Mouse (Mus musculus): ENCODE measurements at regions not wholly inside any gene's neighbourhood (a gene's known extent, or its start where the extent isn't known, plus 50 kb on each side); places are given as distances from the start of the nearest gene placed in this dataset.

GRCm38 (mm10) chr8:35280741-35281140 is 484.8 kb upstream of the Gm19410 start:
- no peak for TF ChIP-seq CTCF (IDR thresholded peaks at IDR 0.05; ENCODE audit: low read depth, low read length)
- TF ChIP-seq POLR2AphosphoS5 (IDR thresholded peaks at IDR 0.05; ENCODE audit: insufficient replicate concordance, low read depth, low read length): no peak

Data from G1E (cell line).